Mouse (Mus musculus): ENCODE data around the gene Klhl11. TPM values are rescaled to one million over a fixed set of nuclear protein-coding genes. Genes with fewer than 3 reads are reported as not detected.

Klhl11 gene
- total and polyA plus RNA-seq, 3 experiments, result 11.5 to 34.7 TPM; not detected in 1

DNA sequence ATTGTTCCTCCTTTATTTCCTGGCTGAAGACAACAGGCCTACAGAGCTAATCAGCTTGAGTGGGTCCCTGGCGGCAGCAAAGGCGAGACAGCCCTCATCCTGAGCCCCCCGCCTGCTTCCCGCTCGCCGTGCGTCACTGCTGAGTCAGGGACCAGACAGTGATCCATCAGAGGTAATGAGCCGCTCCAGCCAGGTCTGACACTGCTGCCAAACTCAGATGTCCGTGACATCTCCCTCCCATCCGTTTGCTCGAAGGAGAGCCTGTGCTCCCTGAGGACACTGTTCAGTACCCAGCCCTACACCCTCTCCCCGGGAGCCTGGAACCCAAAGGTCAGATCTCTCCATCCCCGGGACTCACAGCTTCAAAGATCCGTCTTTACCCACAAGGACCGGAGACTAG, 48.3 kb upstream of the Klhl11 start:
- no peak for TF ChIP-seq HCFC1 (IDR thresholded peaks at IDR 0.05; ENCODE audit: low read depth, low read length)
- TF ChIP-seq ELF1 (IDR thresholded peaks at IDR 0.05; ENCODE audit: low read depth, low read length), result no peak
- TF ChIP-seq ZMIZ1 (IDR thresholded peaks at IDR 0.05; ENCODE audit: low read depth, low read length), result no peak
- no peak for TF ChIP-seq CHD1 (IDR thresholded peaks at IDR 0.05; ENCODE audit: low read depth, low read length)
- no peak for TF ChIP-seq MAFK (IDR thresholded peaks at IDR 0.05; ENCODE audit: borderline replicate concordance, low read depth, low read length)
- no peak for TF ChIP-seq MYB (IDR thresholded peaks at IDR 0.05; ENCODE audit: low read depth, low read length)
- no peak for TF ChIP-seq EP300 (IDR thresholded peaks at IDR 0.05; ENCODE audit: low read depth in 1 of 2, low read length in 2 of 2)
- TF ChIP-seq POLR2AphosphoS5 (IDR thresholded peaks at IDR 0.05; ENCODE audit: borderline replicate concordance, low read depth, low read length), result no peak
- no peak for TF ChIP-seq ZNF384 (IDR thresholded peaks at IDR 0.05; ENCODE audit: low read depth, low read length)
- TF ChIP-seq SIN3A (IDR thresholded peaks at IDR 0.05; ENCODE audit: low read length), result no peak
- no peak for TF ChIP-seq MAZ (IDR thresholded peaks at IDR 0.05; ENCODE audit: low read depth, low read length)
- no peak for TF ChIP-seq E2F4 (IDR thresholded peaks at IDR 0.05; ENCODE audit: borderline replicate concordance, low read depth, low read length)
- no peak for TF ChIP-seq MEF2A (IDR thresholded peaks at IDR 0.05; ENCODE audit: extremely low read depth, insufficient replicate concordance, low read depth, low read length, poor library complexity, severe bottlenecking)
- no peak for TF ChIP-seq NELFE (IDR thresholded peaks at IDR 0.05; ENCODE audit: low read depth, low read length)
- TF ChIP-seq GABPA (IDR thresholded peaks at IDR 0.05; ENCODE audit: low read depth, low read length), result no peak
- no peak for TF ChIP-seq USF1 (IDR thresholded peaks at IDR 0.05; ENCODE audit: low read depth, low read length)
- TF ChIP-seq ZKSCAN1 (IDR thresholded peaks at IDR 0.05; ENCODE audit: low read depth, low read length), result no peak
- no peak for TF ChIP-seq CHD2 (IDR thresholded peaks at IDR 0.05; ENCODE audit: low read length)
- TF ChIP-seq MYC (IDR thresholded peaks at IDR 0.05; ENCODE audit: low read depth, low read length), result no peak
- Histone ChIP-seq H3K79me2 (ENCODE audit: control insufficient read depth, insufficient read depth, low read length, poor library complexity) (peaks cover 14% of the 10 kb centered on the region), H3K4me1 (ENCODE audit: control insufficient read depth in 1 of 2, insufficient read depth in 2 of 2, low read length in 2 of 2) (peaks cover 0 to 11% of the 10 kb centered on the region in 2 experiments; a peak in 2 of 4 replicates), H3K9ac (ENCODE audit: control insufficient read depth, low read depth, low read length, poor library complexity, severe bottlenecking) (no peak overlapping the region), H3K27me3 (ENCODE audit: control insufficient read depth in 1 of 2, insufficient read depth in 2 of 2, low read length in 2 of 2) (no peaks in the 10 kb centered on the region), H3K4me3 (ENCODE audit: control insufficient read depth in 1 of 2, insufficient read depth in 1 of 2, low read depth in 2 of 2, low read length in 2 of 2) (no peak overlapping the region), H3K27ac (ENCODE audit: control insufficient read depth, low read depth, low read length) (no peak overlapping the region), H3K9me3 (replicated peaks; ENCODE audit: insufficient read depth, low read length) (no peaks in the 10 kb centered on the region), H3K36me3 (ENCODE audit: control insufficient read depth in 1 of 2, insufficient read depth in 2 of 2, low read length in 2 of 2) (peaks cover 12 to 44% of the 10 kb centered on the region in 2 experiments)
- no peak for DNase-seq (ENCODE audit: low read depth, low spot score)

GRCm38 (mm10) chr11:100519188-100519587, 46.6 kb upstream of the Klhl11 start:
- H3K4me1 ChIP-seq (ENCODE audit: control insufficient read depth in 1 of 2, insufficient read depth in 2 of 2, low read length in 2 of 2), result no peaks in the 10 kb centered on the region
- TF ChIP-seq MAX (IDR thresholded peaks at IDR 0.05; ENCODE audit: low read length), result no peak
- no peak for TF ChIP-seq CHD1 (IDR thresholded peaks at IDR 0.05; ENCODE audit: low read depth, low read length)
- TF ChIP-seq CTCF (IDR thresholded peaks at IDR 0.05 in 2 of 3, conservative IDR thresholded peaks at IDR 0.05 in 1 of 3; ENCODE audit: control insufficient read depth in 1 of 3, insufficient read depth in 1 of 3, low read depth in 2 of 3, low read length in 3 of 3, poor library complexity in 1 of 3, severe bottlenecking in 1 of 3), result no peak
- no peak for TF ChIP-seq EP300 (IDR thresholded peaks at IDR 0.05; ENCODE audit: low read depth in 1 of 2, low read length in 2 of 2)
- no peak for TF ChIP-seq POLR2A (IDR thresholded peaks at IDR 0.05; ENCODE audit: control insufficient read depth in 1 of 2, insufficient read depth in 1 of 2, low read depth in 1 of 2, low read length in 2 of 2, poor library complexity in 1 of 2)
- no peak for TF ChIP-seq ELF1 (IDR thresholded peaks at IDR 0.05; ENCODE audit: low read depth, low read length)
- TF ChIP-seq BHLHE40 (IDR thresholded peaks at IDR 0.05; ENCODE audit: borderline replicate concordance, low read depth, low read length), result no peak
- TF ChIP-seq SMC3 (IDR thresholded peaks at IDR 0.05; ENCODE audit: low read depth, low read length), result no peak
- TF ChIP-seq MYB (IDR thresholded peaks at IDR 0.05; ENCODE audit: low read depth, low read length), result no peak
- TF ChIP-seq MAFK (IDR thresholded peaks at IDR 0.05; ENCODE audit: borderline replicate concordance, low read depth, low read length), result no peak
- no peak for TF ChIP-seq ETS1 (IDR thresholded peaks at IDR 0.05; ENCODE audit: low read depth, low read length)
- TF ChIP-seq GABPA (IDR thresholded peaks at IDR 0.05; ENCODE audit: low read depth, low read length), result no peak
- no peak for TF ChIP-seq NELFE (IDR thresholded peaks at IDR 0.05; ENCODE audit: low read depth, low read length)
- no peak for TF ChIP-seq SIN3A (IDR thresholded peaks at IDR 0.05; ENCODE audit: low read length)
- H3K9me3 ChIP-seq (replicated peaks; ENCODE audit: insufficient read depth, low read length), result no peaks in the 10 kb centered on the region
- H3K36me3 ChIP-seq (ENCODE audit: control insufficient read depth in 1 of 2, insufficient read depth in 2 of 2, low read length in 2 of 2), result peaks cover 0 to 52% of the 10 kb centered on the region in 2 experiments; a peak in 2 of 4 replicates
- no peak for DNase-seq (ENCODE audit: low read depth, low spot score)
- no peak overlapping the region for H3K27ac ChIP-seq (ENCODE audit: control insufficient read depth, low read depth, low read length)
- no peak overlapping the region for H3K4me3 ChIP-seq (ENCODE audit: control insufficient read depth in 1 of 2, insufficient read depth in 1 of 2, low read depth in 2 of 2, low read length in 2 of 2)
- H3K9ac ChIP-seq (ENCODE audit: control insufficient read depth, low read depth, low read length, poor library complexity, severe bottlenecking), result no peak overlapping the region
- no peaks in the 10 kb centered on the region for H3K79me2 ChIP-seq (ENCODE audit: control insufficient read depth, insufficient read depth, low read length, poor library complexity)
- H3K27me3 ChIP-seq (ENCODE audit: control insufficient read depth in 1 of 2, insufficient read depth in 2 of 2, low read length in 2 of 2), result no peaks in the 10 kb centered on the region
